Mouse (Mus musculus): ENCODE results near the gene Tmed9.
"Not testable (repeated sequence)": the region's sequence is repeated elsewhere in the genome, so short reads cannot be mapped to it uniquely, and the experiment has no call there.

Tmed9 gene

DNA sequence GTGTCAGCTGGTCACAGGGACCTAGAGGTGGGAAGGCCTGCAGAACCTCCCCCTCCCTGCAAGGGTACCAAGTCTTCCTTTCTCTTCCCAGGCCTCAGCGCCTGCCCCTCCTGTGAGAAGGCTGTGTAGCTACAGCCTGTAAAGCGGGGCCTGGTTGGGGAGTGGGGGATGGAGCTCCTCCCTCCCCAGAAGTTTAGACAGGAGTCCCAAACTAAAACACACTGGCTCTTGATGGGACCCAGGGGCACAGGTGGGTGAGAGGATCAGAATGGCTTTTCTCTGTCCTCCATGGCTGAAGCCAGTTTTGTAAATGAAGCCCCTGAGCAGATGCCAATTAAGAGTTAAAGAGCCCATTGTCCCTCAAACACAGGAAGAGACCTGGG is 34.1 kb downstream of the Tmed9 start:
- DNase-seq (ENCODE audit: low read depth, low spot score): no peak

DNA sequence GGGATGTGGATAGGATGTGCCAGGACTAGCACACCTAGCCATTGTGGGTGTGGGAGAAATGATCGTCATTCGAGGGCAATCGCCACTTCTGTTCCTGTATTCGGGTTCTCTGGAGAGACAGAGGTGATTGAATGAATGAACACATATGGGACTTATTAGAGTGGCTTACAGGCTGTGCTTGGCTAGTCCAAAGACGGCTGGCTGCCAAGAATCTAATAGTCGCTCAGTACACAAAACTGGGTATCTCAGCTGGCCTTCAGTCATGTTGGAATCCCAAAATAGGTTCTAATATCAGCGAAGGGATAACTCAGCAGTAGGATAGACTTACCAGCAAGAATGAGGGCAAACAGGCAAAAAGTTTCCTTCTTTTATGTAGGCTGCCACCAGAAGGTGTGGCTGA is 38.5 kb downstream of the Tmed9 start:
- DNase-seq (ENCODE audit: low read depth, low spot score): no peak

DNA sequence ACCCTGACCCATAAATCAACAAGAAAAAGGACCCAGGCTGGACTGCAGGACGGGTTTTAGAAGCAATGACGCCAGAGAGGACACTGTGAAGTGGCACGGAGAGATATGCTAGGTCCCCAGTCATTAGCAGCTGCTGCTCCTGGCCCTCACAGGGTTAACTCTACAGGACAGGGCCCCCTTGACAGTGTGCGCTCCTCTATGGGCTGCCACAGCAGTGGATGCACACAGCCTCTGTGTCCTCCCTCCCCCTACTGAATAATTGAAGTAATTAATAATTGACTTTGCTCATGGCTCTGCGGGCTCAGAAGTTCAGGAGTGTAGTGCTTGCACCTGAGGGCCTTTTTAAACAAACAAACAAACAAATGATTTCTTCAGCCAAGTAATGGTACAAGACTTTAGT is 39.9 kb downstream of the Tmed9 start:
- no peak for DNase-seq (ENCODE audit: low read depth, low spot score)

DNA sequence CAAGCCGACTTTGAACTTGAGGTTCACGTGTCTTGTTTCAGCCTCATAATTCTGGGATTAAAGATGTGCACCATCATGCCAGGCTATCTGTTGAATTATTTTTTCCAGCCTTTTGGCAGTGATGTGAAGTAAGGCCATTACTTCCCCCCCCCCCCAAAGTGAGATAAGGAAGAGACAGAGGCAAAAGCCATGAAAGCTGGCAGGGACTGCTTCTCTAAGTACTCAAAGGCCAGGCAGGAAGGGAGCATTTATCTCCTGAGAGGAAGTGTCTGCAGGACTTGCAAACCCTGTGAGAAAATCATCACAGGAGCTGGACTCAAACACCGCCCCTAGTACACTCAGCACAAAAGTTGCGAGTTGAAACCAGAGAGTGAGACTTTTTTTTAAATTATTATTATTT is 45.8 kb downstream of the Tmed9 start:
- DNase-seq (ENCODE audit: low read depth, low spot score): no peak

DNA sequence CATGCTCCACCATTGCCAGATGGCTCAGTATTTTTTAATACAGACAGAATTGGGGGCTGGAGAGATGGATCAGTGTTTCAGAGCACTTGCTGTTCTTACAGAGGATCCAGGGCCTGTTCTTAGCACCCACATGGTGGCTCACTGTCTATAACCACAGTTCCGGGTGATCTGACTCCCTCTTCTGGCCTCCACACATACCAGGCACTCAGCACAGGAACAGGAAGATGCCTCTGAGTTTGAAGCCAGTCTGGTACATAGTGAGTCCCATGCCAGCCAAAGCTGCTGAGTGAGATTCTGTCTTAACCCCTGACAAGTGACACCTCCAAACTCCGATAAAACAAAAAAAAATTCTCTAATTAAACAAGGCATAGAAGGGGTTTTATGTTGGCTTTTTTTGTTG is 46.7 kb downstream of the Tmed9 start:
- no peak for DNase-seq (ENCODE audit: low read depth, low spot score)

DNA sequence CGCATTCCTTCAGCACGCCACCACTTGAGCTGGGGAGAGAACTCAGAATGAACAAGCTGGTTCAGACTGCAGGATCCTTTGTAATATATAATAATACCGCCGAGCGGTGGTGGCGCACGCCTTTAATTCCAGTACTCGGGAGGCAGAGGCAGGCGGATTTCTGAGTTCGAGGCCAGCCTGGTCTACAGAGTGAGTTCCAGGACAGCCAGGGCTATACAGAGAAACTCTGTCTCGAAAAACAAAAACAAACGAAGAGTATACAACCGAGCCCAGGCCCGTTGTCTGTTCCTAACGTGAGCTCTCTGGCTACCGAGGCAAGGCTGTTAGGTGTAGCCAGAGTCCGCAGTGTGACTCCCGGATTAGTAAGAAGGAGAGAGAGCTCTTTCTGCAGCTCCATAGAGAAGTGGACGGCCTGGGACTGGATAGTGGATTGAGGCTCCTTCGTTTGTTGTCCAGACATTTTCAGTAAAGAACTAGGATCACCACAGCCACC is 48.7 kb downstream of the Tmed9 start:
- not testable (repeated sequence) for DNase-seq (ENCODE audit: low read depth, low spot score)

DNA sequence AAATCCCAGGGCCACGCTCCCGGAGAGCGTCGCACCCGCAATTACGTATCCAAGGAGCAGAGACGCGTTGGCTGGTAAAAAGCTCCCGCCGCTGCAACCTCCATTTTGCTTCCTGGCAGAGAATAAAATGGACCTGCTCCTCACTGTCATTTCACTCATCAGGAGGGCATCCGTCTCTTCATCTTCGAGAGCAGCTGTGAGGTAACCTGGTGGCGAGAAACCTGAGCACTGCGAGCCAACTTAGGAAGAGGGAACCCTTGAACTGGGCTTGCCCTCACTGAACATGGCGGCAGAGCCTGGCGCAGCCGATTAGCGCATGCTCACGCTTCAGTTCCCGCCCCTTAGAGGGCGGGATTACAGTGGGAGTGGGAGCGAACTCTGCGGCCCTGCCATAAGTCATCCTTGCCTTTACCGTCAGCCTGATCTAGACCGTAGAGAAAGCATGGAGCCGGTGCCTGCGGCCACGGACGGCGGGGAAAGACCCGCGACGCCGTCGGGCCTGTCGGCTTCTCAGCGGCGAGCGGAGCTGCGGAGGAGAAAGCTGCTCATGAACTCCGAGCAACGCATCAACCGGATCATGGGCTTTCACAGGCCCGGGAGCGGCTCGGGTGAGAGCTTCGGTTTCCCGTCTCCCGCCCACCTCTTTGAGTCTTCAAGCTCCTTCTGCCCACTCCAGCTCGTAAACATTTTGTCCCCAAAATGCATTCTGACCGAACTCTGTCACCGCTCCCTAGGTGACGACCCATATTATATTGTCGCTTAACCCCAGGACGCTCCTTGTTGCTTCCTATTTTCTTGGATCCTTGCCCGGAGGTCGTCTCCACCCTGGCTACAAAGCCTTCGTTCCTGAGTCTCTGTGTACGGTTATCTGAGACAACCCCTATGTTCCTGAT is 49.4 kb downstream of the Tmed9 start, which contains the start of gene Caml:
Gene Caml (plus strand): TSS at position 357 of the 893 bp plus-strand sequence.
- peak; percentile 89 for DNase-seq (ENCODE audit: low read depth, low spot score)

DNA sequence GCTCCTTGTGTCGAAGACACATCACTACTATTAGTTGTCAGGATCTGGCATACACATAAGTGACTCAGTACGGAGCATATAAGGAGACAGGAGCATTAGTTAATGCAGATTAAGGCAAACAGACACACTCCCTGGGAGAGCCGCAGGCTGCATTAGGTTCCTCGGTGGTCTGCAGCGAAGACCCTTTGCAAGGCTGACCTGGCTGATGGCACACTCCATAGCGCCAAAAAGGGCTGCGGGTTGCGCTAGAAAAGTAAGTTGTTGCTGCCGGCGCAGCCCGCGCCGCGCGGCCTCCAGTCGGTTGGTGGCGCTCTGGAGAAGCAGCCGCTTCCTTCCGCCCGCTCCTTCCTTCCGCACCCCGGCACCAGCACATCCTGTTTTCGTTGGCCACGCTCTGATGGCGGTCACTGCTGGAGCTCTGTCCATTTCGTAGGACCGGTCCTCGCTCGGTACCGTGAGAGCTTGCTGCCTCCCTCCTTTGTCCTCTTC is 61.2 kb downstream of the Tmed9 start, which contains the start of gene Ddx46:
Gene Ddx46 (plus strand): TSS at position 389 of the 489 bp plus-strand sequence.
- DNase-seq (ENCODE audit: low read depth, low spot score): peak; percentile 75

DNA sequence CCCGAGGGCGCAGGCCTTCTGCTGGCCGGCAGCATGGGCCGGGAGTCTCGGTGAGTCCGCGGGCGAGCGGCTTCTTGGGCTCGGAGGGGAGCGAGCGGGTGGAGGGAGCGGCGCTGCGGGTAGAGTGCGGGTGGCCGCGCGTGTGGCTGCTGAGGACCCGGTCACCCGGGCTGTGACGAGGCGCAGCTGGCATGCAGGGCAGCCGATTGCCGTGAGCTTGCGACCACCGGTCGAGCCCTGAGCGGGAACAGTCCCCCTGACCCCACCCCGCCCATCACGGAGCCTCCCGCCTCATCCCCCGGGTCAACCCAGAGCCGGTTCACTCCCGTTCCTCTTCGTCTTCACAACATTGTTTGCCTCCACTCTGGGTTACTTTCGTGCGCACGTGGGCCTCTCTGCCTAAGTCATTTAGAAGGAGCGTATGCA is 61.6 kb downstream of the Tmed9 start:
- DNase-seq (ENCODE audit: low read depth, low spot score): no peak

DNA sequence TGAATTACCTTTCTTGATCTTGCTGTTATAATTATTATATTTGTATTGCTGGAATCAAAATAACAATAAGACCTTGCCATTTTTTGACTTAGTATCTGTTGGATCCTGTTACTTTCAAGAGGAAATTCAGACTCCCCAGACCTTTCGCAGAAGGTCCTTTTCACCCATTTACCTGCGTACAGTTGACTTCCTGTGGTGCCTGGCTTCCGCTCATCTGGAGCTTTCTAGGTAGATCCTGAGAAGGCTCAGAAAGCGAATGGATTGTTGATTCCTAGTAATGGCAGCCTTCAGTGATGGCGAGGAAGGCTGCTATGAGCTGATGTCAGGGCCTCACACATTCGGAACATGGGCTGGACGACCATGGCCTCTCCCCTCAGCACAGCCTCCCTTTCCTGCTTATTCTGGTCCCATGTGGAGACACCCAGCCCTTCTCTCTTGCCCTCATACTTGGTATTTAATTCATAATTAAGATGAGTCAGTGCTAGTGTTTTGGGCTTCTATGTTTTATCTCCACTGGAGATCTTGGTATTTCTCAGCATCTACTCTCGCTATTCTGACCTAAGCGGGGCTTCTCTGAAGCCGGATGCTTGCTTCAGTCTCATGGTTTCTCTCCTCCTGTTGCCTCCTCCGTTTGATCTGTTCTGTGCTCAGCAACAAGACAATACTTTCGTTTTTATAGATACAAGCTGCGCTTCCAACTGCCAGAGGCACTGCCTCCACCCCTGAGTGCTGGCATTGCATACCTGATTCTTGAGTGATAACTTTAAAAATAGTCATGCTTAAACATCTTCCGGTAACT is 62.9 kb downstream of the Tmed9 start:
- no peak for DNase-seq (ENCODE audit: low read depth, low spot score)

DNA sequence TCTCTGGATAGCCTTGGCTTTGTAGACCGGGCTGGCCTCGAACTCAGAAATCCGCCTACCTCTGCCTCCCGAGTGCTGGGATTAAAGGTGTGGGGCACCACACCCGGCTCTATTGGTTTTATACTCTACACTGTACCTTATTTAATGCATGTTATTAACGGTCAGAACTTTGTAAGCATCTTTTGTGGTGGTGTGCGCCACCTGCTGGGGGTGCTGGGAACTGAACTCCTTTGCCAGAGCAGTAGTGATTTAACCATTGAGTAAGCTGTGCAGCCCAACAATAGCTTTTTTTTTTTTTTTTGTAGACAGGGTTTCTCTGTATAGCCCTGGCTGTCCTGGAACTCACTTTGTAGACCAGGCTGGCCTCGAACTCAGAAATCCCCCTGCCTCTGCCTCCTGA is 66.9 kb downstream of the Tmed9 start:
- DNase-seq (ENCODE audit: low read depth, low spot score): peak; percentile 66

DNA sequence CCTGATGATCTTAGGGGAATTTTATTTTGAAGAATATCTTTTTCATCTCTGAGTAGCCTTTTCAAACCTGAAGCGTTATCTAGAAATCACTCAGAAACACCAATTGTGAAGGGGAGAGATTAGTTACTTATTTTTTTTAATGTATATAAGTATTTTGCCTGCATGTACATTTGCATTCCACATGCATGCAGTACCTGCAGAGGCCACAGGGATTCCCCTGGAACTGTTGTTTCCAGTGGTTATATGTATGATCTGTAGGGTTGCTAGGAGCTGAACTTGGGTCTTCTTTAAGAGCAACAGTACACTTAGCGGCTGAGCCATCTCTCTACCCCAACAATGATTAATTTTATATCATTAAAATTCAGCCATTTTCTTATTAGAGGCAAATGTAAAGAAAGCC is 71.0 kb downstream of the Tmed9 start:
- DNase-seq (ENCODE audit: low read depth, low spot score): no peak

Measured in c-Kit-negative CD71-positive TER-119-positive erythroid progenitor cells, embryonic 14.5 days (primary cell).